Mouse (Mus musculus) heart, postnatal 0 days (tissue): ENCODE data around the gene Vgll1. TPM values are rescaled to one million over a fixed set of nuclear protein-coding genes. Genes with fewer than 3 reads are reported as not detected.

Experiments
- ATAC-seq: fragments of 200-750 bp; cut with Nextera tagmentation; 2 replicates; pipeline ENCODE4 v1.8.0; 2017; ENCODE audit warnings: low read depth, moderate number of reproducible peaks, moderate library complexity; ENCODE audit not compliant: insufficient read depth
- DNase-seq: peaks from one replicate; pipeline ENCODE4 v3.0.0-alpha.2; 2016; ENCODE audit warnings: low spot score
- H3K27ac ChIP-seq: fragments of 300-500 bp; sonication (generic); 2 replicates; pipeline ENCODE4 v1.5.1; 2014; ENCODE audit warnings: low read depth, mild to moderate bottlenecking
- H3K27me3 ChIP-seq: fragments of 300-500 bp; sonication (generic); 2 replicates; pipeline ENCODE4 v1.6.1; 2014; ENCODE audit warnings: low read length, mixed read lengths; ENCODE audit not compliant: control insufficient read depth, insufficient read depth
- H3K36me3 ChIP-seq: fragments of 300-500 bp; sonication (generic); replicated peaks from 2 replicates; pipeline ENCODE4 v1.6.1; 2014; ENCODE audit warnings: low read length, mixed read lengths; ENCODE audit not compliant: control insufficient read depth, insufficient read depth
- H3K4me1 ChIP-seq: fragments of 300-500 bp; sonication (generic); 2 replicates; pipeline ENCODE4 v1.6.1; 2014; ENCODE audit warnings: antibody characterized with exemption; ENCODE audit not compliant: control insufficient read depth, insufficient read depth
- H3K4me2 ChIP-seq: fragments of 300-500 bp; sonication (generic); 2 replicates; pipeline ENCODE4 v1.6.1; 2014; ENCODE audit warnings: low read depth, mild to moderate bottlenecking, low read length, moderate library complexity
- H3K4me3 ChIP-seq: fragments of 300-500 bp; sonication (generic); 2 replicates; pipeline ENCODE4 v1.5.1; 2014; ENCODE audit warnings: low read depth, low read length
- H3K9ac ChIP-seq: fragments of 300-500 bp; sonication (generic); replicated peaks from 2 replicates; pipeline ENCODE4 v1.6.1; 2014; ENCODE audit warnings: low read depth, low read length, mixed read lengths
- H3K9me3 ChIP-seq: fragments of 300-500 bp; sonication (generic); replicated peaks from 2 replicates; pipeline ENCODE4 v1.6.1; 2016; ENCODE audit warnings: low read length; ENCODE audit not compliant: control insufficient read depth
- CTCF ChIP-seq: IDR thresholded peaks from 2 replicates; pipeline ENCODE4 v1.5.1; 2016; ENCODE audit warnings: antibody characterized with exemption, control low read depth, low read depth
- EP300 ChIP-seq: IDR thresholded peaks from 2 replicates; pipeline ENCODE4 v1.6.1; 2016; ENCODE audit warnings: antibody characterized with exemption, low read depth
- WGBS: fragments of 180-500 bp; shearing (Covaris S2); extraction: QIAGEN DNeasy Blood & Tissue Kit; methylation state at CpG from one replicate; pipeline ENCODE4 v1.1.7; 2014; 5-methylcytosine and 5-hydroxymethylcytosine counted together
- polyA plus RNA-seq: library from polyadenylated mRNA; unstranded; fragments of >200 nt; fragmentation: Nextera tagmentation; extraction: Ambion mirVana; gene quantifications from 2 replicates; pipeline ENCODE4 v1.2.1, GENCODE M21; 2015
- total RNA-seq: library from RNA; depleted of rRNA; stranded (reverse); fragments of >200 nt; gene quantifications from 2 replicates; pipeline ENCODE4 v1.2.3, GENCODE M21; 2014; ENCODE audit warnings: low replicate concordance; rRNA removed

The Vgll1 gene
- total and polyA plus RNA-seq, 2 experiments from 2014 or later: not detected

GRCm38 (mm10) chrX:57130633-57131032 lies 42.7 kb downstream of the Vgll1 start:
- Histone ChIP-seq H3K36me3 (no peaks in the 10 kb centered on the region), H3K4me2 (no peak overlapping the region), H3K27me3 (no peaks in the 10 kb centered on the region), H3K27ac (no peak overlapping the region), H3K9ac (no peak overlapping the region), H3K4me1 (no peaks in the 10 kb centered on the region), H3K4me3 (no peak overlapping the region), H3K9me3 (no peaks in the 10 kb centered on the region)
- DNase-seq (no peak), ATAC-seq (no peak)
- WGBS: 11% methylated on average over 1 of the region's 1 CpGs
- no peak for TF ChIP-seq EP300
- peak; percentile 35 for TF ChIP-seq CTCF

GRCm38 (mm10) chrX:57137627-57138026 lies 49.7 kb downstream of the Vgll1 start:
- Histone ChIP-seq H3K9me3 (no peaks in the 10 kb centered on the region), H3K9ac (no peak overlapping the region), H3K4me2 (no peak overlapping the region), H3K4me3 (no peak overlapping the region), H3K27me3 (no peaks in the 10 kb centered on the region), H3K4me1 (no peaks in the 10 kb centered on the region), H3K27ac (no peak overlapping the region), H3K36me3 (no peaks in the 10 kb centered on the region)
- ATAC-seq (no peak), DNase-seq (no peak)
- TF ChIP-seq CTCF (no peak), EP300 (no peak)

- WGBS: 67% methylated on average over 1 of the region's 1 CpGs
- Histone ChIP-seq H3K4me1 (no peaks in the 10 kb centered on the region), H3K9ac (no peak overlapping the region), H3K27ac (no peak overlapping the region), H3K36me3 (no peaks in the 10 kb centered on the region), H3K27me3 (no peaks in the 10 kb centered on the region), H3K4me3 (no peak overlapping the region), H3K9me3 (no peaks in the 10 kb centered on the region), H3K4me2 (no peak overlapping the region)
- no peak for TF ChIP-seq CTCF
- no peak for TF ChIP-seq EP300
- DNase-seq (no peak), ATAC-seq (no peak)
Measured at GRCm38 (mm10) chrX:57153520-57153919, 65.6 kb downstream of the Vgll1 start.

Other genes starting within 250 kb of the Vgll1 start
- not detected in 2 replicates for gene Adgrg4, start 217.9 kb upstream of the Vgll1 start, total RNA-seq
- not detected in 2 replicates for gene Adgrg4, start 217.9 kb upstream of the Vgll1 start, polyA plus RNA-seq
- gene Brs3, start 45.0 kb upstream of the Vgll1 start, total RNA-seq: not detected in 2 replicates
- not detected in 2 replicates for gene Brs3, start 45.0 kb upstream of the Vgll1 start, polyA plus RNA-seq
- gene Htatsf1, start 34.5 kb upstream of the Vgll1 start, total RNA-seq: 30.4 and 43.7 TPM in 2 replicates
- 60.4 and 61.1 TPM in 2 replicates for gene Htatsf1, start 34.5 kb upstream of the Vgll1 start, polyA plus RNA-seq
- not detected in 2 replicates for gene Cd40lg, start 124.0 kb downstream of the Vgll1 start, total RNA-seq
- gene Cd40lg, start 124.0 kb downstream of the Vgll1 start, polyA plus RNA-seq: not detected in 2 replicates